Mouse (Mus musculus): ENCODE measurements around the gene Tuba3b.

Tuba3b gene

GRCm38 (mm10) chr6:145669596-145670071, 54.1 kb downstream of the Tuba3b start:
- no peak for DNase-seq

All from thymus, postnatal 25 days (tissue).